9 mouse cellular contexts compared by ENCODE assay signal in the genomic region with DNA sequence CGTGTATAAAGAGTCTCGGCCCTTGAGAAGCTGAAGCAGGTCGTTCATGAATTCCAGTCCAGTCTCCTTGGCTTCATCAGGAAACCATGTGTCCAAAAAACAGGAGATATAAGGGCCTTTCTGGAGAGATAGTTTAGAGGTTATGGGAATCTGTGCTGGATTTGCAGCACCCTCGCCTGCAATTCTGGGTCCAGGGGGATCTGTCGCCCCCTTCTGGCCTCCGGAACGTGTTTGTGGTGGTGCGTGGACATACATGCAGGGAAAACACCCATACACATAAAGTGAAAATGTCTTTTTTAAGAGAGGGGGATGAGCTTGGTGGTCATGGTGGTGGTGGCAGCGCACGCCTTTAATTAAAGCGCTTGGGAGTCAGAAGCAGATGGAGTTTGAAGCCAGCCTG. TPM values are rescaled to one million over a fixed set of nuclear protein-coding genes. Genes with fewer than 3 reads are reported as not detected.
A peak's percentile ranks its signal among the peaks of the same experiment; 100 is the strongest.
DNase-seq lines count a peak whose midpoint lies in the region; ATAC-seq lines count a peak whose summit lies in the region.
"Had no signal": no experiment of that assay in that cellular context is flagged by ENCODE, and none has a peak within 500 bp of the region (broad histone marks: within the 10 kb centered on the region; RNA-seq: fewer than 3 reads in every experiment).

No protein-coding gene starts in this region.

- H3K9me3 ChIP-seq in kidney, embryonic 15.5 days (replicated peaks) = no peaks in the 10 kb centered on the region
- H3K9me3 ChIP-seq: embryonic facial prominence, embryonic 13.5 days; midbrain, embryonic 12.5 days had no signal

- intact Hi-C loops in left cerebral cortex, postnatal 10 days (cut with DNase I) = no loop called here

- H3K9ac ChIP-seq in kidney, embryonic 15.5 days = no peak overlapping the region

- no peaks in the 10 kb centered on the region for H3K36me3 ChIP-seq in kidney, embryonic 15.5 days
- H3K36me3 ChIP-seq: embryonic facial prominence, embryonic 13.5 days; midbrain, embryonic 12.5 days had no signal

- ATAC-seq in kidney, embryonic 15.5 days (replicated peaks; ENCODE audit: low FRiP score) = no peak

- H3K4me2 ChIP-seq in kidney, embryonic 15.5 days = 0 out of 2 replicates have a peak overlapping the region, but pooled peaks have one; percentile 64

- peaks cover 25% of the 10 kb centered on the region for H3K4me1 ChIP-seq in kidney, embryonic 15.5 days

- no peak overlapping the region for H3K27ac ChIP-seq in kidney, embryonic 15.5 days
- H3K27ac ChIP-seq: embryonic facial prominence, embryonic 13.5 days had no signal

- no peaks in the 10 kb centered on the region for H3K27me3 ChIP-seq in kidney, embryonic 15.5 days
- H3K27me3 ChIP-seq: embryonic facial prominence, embryonic 13.5 days had no signal

- 75% methylated on average over 11 of the region's 11 CpGs for WGBS in kidney, embryonic 15.5 days

- peak; percentile 23 for DNase-seq in kidney, adult 18-20 months
- no peak for DNase-seq in kidney, postnatal 14 days
- peak; percentile 29 for DNase-seq in MN1 (ENCODE audit: low spot score)
- DNase-seq in retina, embryonic 14.5 days (ENCODE audit: low spot score) = peak; percentile 25
- DNase-seq in layer of hippocampus, postnatal 36 days = no peak
- no peak for DNase-seq in left cerebral cortex, postnatal 10 days (ENCODE audit: extremely low spot score in 1 of 2, low spot score in 2 of 2)

- H3K4me3 ChIP-seq in kidney, embryonic 15.5 days (replicated peaks) = peak overlapping the region; percentile 79; the same call in 1 of the 2 replicates

RNA-seq across cellular contexts. Expression of a gene that starts 1.0 kb away (rescaled TPM):
- 42.6 and 51.4 TPM in 2 replicates for polyA plus RNA-seq in kidney, embryonic 15.5 days (2015; fragmentation: Nextera tagmentation; extraction: Ambion mirVana)
- total RNA-seq in layer of hippocampus, postnatal 36 days (2021) = 100 to 1,000 TPM; 330 to 340 TPM
- 100 to 1,000 TPM; 180 to 205 TPM for total RNA-seq in left cerebral cortex, postnatal 10 days (2021)

RNA-seq across cellular contexts. Expression of a gene that starts 6.4 kb away (rescaled TPM):
- 0.71 and 0.74 TPM in 2 replicates for polyA plus RNA-seq in kidney, embryonic 15.5 days (2015; fragmentation: Nextera tagmentation; extraction: Ambion mirVana)
- total RNA-seq in layer of hippocampus, postnatal 36 days (2021) = not detected
- total RNA-seq in left cerebral cortex, postnatal 10 days (2021) = not detected
- polyA plus RNA-seq: embryonic facial prominence, embryonic 13.5 days; midbrain, embryonic 12.5 days had no signal

RNA-seq across cellular contexts. Expression of a gene that starts 18.1 kb away (rescaled TPM):
- 6.8 and 7.1 TPM in 2 replicates for polyA plus RNA-seq in kidney, embryonic 15.5 days (2015; fragmentation: Nextera tagmentation; extraction: Ambion mirVana)
- not detected for total RNA-seq in layer of hippocampus, postnatal 36 days (2021)
- total RNA-seq in left cerebral cortex, postnatal 10 days (2021) = not detected
- polyA plus RNA-seq: embryonic facial prominence, embryonic 13.5 days; midbrain, embryonic 12.5 days had no signal

RNA-seq across cellular contexts. Expression of a gene that starts 39.3 kb away (rescaled TPM):
- 54.1 and 67.9 TPM in 2 replicates for polyA plus RNA-seq in kidney, embryonic 15.5 days (2015; fragmentation: Nextera tagmentation; extraction: Ambion mirVana)
- 10 to 100 TPM; 19.7 to 21.4 TPM for total RNA-seq in layer of hippocampus, postnatal 36 days (2021)
- 10 to 100 TPM; 17.2 to 23.0 TPM for total RNA-seq in left cerebral cortex, postnatal 10 days (2021)

RNA-seq across cellular contexts. Expression of a gene that starts 39.4 kb away (rescaled TPM):
- 147 and 155 TPM in 2 replicates for polyA plus RNA-seq in kidney, embryonic 15.5 days (2015; fragmentation: Nextera tagmentation; extraction: Ambion mirVana)
- total RNA-seq in layer of hippocampus, postnatal 36 days (2021) = 10 to 100 TPM; 87.0 to 95.3 TPM
- 10 to 100 TPM; 88.3 to 93.1 TPM for total RNA-seq in left cerebral cortex, postnatal 10 days (2021)

Comparison
In these comparisons a context has a peak if more than half of its experiments do, and no peak if none do; other contexts are left out.
1. DNase-seq: peak in kidney, adult 18-20 months (single experiment), MN1 (single experiment) and retina, embryonic 14.5 days (single experiment); none in kidney, postnatal 14 days (single experiment), layer of hippocampus, postnatal 36 days (0 of 2) and left cerebral cortex, postnatal 10 days (0 of 2).